Mouse (Mus musculus) forebrain, embryonic 11.5 days (tissue): ENCODE results near the gene Trpm1. TPM values are rescaled to one million over a fixed set of nuclear protein-coding genes. Genes with fewer than 3 reads are reported as not detected.

Source experiments
- ATAC-seq: fragments of 200-750 bp; cut with Nextera tagmentation; replicated peaks from 2 replicates; pipeline ENCODE4 v1.8.0; 2017; ENCODE audit warnings: moderate TSS enrichment; ENCODE audit not compliant: low FRiP score
- DNase-seq: peaks from one replicate; pipeline ENCODE4 v3.0.0-alpha.2; 2017; ENCODE audit warnings: low spot score
- H3K27ac ChIP-seq: fragments of 300-500 bp; sonication (generic); 2 replicates; pipeline ENCODE4 v1.5.1; 2014; ENCODE audit warnings: low read depth, low read length
- H3K27me3 ChIP-seq: fragments of 300-500 bp; sonication (generic); 2 replicates; pipeline ENCODE4 v1.6.1; 2014; ENCODE audit warnings: mild to moderate bottlenecking, low read length, mixed read lengths; ENCODE audit not compliant: control insufficient read depth, insufficient read depth
- H3K36me3 ChIP-seq: fragments of 300-500 bp; sonication (generic); 2 replicates; pipeline ENCODE4 v1.6.1; 2014; ENCODE audit warnings: mild to moderate bottlenecking, low read length, moderate library complexity, mixed read lengths; ENCODE audit not compliant: control insufficient read depth, insufficient read depth
- H3K4me1 ChIP-seq: fragments of 300-500 bp; sonication (generic); replicated peaks from 2 replicates; pipeline ENCODE4 v1.6.1; 2014; ENCODE audit warnings: low read length, mixed read lengths; ENCODE audit not compliant: control insufficient read depth, insufficient read depth
- H3K4me2 ChIP-seq: fragments of 300-500 bp; sonication (generic); 2 replicates; pipeline ENCODE4 v1.6.1; 2014; ENCODE audit warnings: low read depth, mild to moderate bottlenecking, low read length, moderate library complexity, mixed read lengths; ENCODE audit not compliant: severe bottlenecking
- H3K4me3 ChIP-seq: fragments of 300-500 bp; sonication (generic); 2 replicates; pipeline ENCODE4 v1.5.1; 2014; ENCODE audit warnings: low read depth, low read length
- H3K9ac ChIP-seq: fragments of 300-500 bp; sonication (generic); 2 replicates; pipeline ENCODE4 v1.6.1; 2014; ENCODE audit warnings: low read length
- H3K9me3 ChIP-seq: fragments of 300-500 bp; sonication (generic); 2 replicates; pipeline ENCODE4 v1.6.1; 2016; ENCODE audit warnings: low read length, mixed read lengths; ENCODE audit not compliant: control insufficient read depth
- WGBS: fragments of 180-500 bp; shearing (Covaris S2); extraction: QIAGEN DNeasy Blood & Tissue Kit; methylation state at CpG from one replicate; pipeline ENCODE4 v1.1.7; 2014; 5-methylcytosine and 5-hydroxymethylcytosine counted together
- polyA plus RNA-seq: library from polyadenylated mRNA; unstranded; fragments of >200 nt; fragmentation: Nextera tagmentation; extraction: Ambion mirVana; gene quantifications from 2 replicates; pipeline ENCODE4 v1.2.1, GENCODE M21; 2014

Trpm1 gene
- polyA plus RNA-seq, 1 experiment from 2014 or later, result 2.3 TPM

GRCm38 (mm10) chr7:64159612-64160591 lies 6.3 kb downstream of the Trpm1 start:
- no peak overlapping the region for H3K4me3 ChIP-seq
- no peak for DNase-seq
- no peaks in the 10 kb centered on the region for H3K36me3 ChIP-seq
- no peaks in the 10 kb centered on the region for H3K27me3 ChIP-seq
- no peak for ATAC-seq
- H3K4me1 ChIP-seq, result peaks cover 6% of the 10 kb centered on the region; the same call in 1 of the 2 replicates
- H3K4me2 ChIP-seq, result no peak overlapping the region
- H3K9ac ChIP-seq, result no peak overlapping the region
- WGBS, result 56% methylated on average over 7 of the region's 7 CpGs
- no peaks in the 10 kb centered on the region for H3K9me3 ChIP-seq
- H3K27ac ChIP-seq, result no peak overlapping the region

DNA sequence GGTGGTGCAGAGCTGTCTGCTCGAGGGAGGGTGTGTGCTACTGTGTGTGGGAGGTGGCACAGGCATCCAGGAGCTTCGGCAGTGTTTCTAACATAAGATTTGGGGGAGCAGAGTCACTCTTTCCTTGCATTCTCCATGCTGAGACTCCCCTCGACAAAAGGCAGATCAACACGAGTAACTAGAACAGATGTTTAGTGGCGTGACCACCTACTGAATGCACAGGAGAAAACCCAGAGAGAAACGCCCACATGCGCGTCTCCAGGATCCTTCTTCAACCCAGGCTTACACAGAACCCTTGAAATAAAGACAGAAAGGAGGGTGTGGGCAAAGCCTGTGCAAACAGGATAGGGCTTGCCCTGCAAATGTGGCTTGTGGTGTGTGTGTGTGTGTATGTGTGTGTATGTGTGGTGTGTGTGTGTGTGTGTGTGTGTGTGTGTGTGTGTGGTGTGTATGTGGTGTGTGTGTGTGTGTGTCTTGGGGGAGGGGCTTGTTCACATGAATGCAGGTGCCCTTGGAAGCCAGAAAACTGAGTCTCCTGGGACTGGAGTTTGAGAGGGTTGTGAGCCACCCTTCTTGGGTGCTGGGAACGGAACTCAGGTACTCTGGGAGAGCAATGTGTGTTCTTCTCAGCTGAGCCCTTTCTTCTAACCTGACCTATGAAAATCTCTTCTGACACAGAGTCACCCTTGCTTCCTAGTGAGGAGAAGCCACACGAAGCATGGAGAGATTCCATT lies 7.3 kb downstream of the Trpm1 start:
- Histone ChIP-seq H3K4me2 (no peak overlapping the region), H3K27me3 (no peaks in the 10 kb centered on the region), H3K27ac (no peak overlapping the region), H3K4me1 (peaks cover 3% of the 10 kb centered on the region; the same call in 1 of the 2 replicates), H3K36me3 (no peaks in the 10 kb centered on the region), H3K4me3 (no peak overlapping the region), H3K9ac (no peak overlapping the region), H3K9me3 (no peaks in the 10 kb centered on the region)
- 77% methylated on average over 10 of the region's 10 CpGs for WGBS
- no peak for DNase-seq
- ATAC-seq, result no peak

DNA sequence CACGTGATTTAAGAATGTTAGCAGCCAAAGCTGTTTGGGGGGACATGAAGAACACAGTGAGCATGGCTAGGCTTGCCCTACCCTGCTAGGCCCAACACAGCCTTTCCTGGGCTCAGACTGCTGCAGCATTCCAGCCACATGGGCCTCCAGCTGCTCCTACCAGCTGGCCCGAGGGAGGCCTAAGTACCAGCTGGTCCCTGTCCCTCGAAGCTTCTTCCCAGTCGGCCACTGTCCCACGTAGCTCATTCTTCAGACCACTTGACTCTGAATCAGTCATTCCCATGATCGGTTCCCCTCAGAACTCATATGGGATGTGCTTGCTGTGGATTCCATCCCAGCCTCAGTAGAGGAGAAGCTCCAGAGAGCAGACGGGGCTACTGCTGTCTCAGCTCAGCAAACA lies 8.4 kb downstream of the Trpm1 start:
- H3K9ac ChIP-seq, result no peak overlapping the region
- no peak for ATAC-seq
- no peaks in the 10 kb centered on the region for H3K36me3 ChIP-seq
- H3K27ac ChIP-seq, result no peak overlapping the region
- H3K9me3 ChIP-seq, result no peaks in the 10 kb centered on the region
- no peak overlapping the region for H3K4me2 ChIP-seq
- no peak overlapping the region for H3K4me3 ChIP-seq
- H3K4me1 ChIP-seq, result peaks cover 3% of the 10 kb centered on the region; the same call in 1 of the 2 replicates
- 72% methylated on average over 7 of the region's 7 CpGs for WGBS
- no peaks in the 10 kb centered on the region for H3K27me3 ChIP-seq
- no peak for DNase-seq

- DNase-seq, result no peak
- no peaks in the 10 kb centered on the region for H3K27me3 ChIP-seq
Observed at GRCm38 (mm10) chr7:64163086-64163485, 9.5 kb downstream of the Trpm1 start.

GRCm38 (mm10) chr7:64163890-64164289 lies 10.3 kb downstream of the Trpm1 start:
- Histone ChIP-seq H3K4me1 (peaks cover 3% of the 10 kb centered on the region; the same call in 1 of the 2 replicates), H3K36me3 (no peaks in the 10 kb centered on the region), H3K4me3 (no peak overlapping the region), H3K9me3 (no peaks in the 10 kb centered on the region), H3K9ac (no peak overlapping the region), H3K4me2 (no peak overlapping the region), H3K27ac (no peak overlapping the region), H3K27me3 (no peaks in the 10 kb centered on the region)
- ATAC-seq (no peak), DNase-seq (no peak)
- 85% methylated on average over 1 of the region's 1 CpGs for WGBS

More at GRCm38 (mm10) chr7:64163086-64163485, 9.5 kb downstream of the Trpm1 start:
- Histone ChIP-seq H3K4me1 (peaks cover 3% of the 10 kb centered on the region; the same call in 1 of the 2 replicates), H3K27ac (no peak overlapping the region), H3K9me3 (no peaks in the 10 kb centered on the region), H3K4me3 (no peak overlapping the region), H3K36me3 (no peaks in the 10 kb centered on the region), H3K9ac (no peak overlapping the region), H3K4me2 (no peak overlapping the region)
- WGBS, result 89% methylated on average over 3 of the region's 3 CpGs
- no peak for ATAC-seq

GRCm38 (mm10) chr7:64164997-64165396 lies 11.4 kb downstream of the Trpm1 start:
- Histone ChIP-seq H3K4me1 (no peaks in the 10 kb centered on the region), H3K4me2 (no peak overlapping the region), H3K27me3 (no peaks in the 10 kb centered on the region), H3K9me3 (no peaks in the 10 kb centered on the region), H3K27ac (no peak overlapping the region), H3K4me3 (no peak overlapping the region), H3K36me3 (no peaks in the 10 kb centered on the region), H3K9ac (no peak overlapping the region)
- ATAC-seq, result 0 out of 2 replicates have a peak, but pooled peaks have one; percentile 37
- 74% methylated on average over 3 of the region's 3 CpGs for WGBS
- DNase-seq, result no peak

GRCm38 (mm10) chr7:64166025-64166424 lies 12.4 kb downstream of the Trpm1 start:
- ATAC-seq, result no peak
- H3K27me3 ChIP-seq, result no peaks in the 10 kb centered on the region
- no peak overlapping the region for H3K9ac ChIP-seq
- no peak overlapping the region for H3K4me3 ChIP-seq
- DNase-seq, result no peak
- H3K4me1 ChIP-seq, result no peaks in the 10 kb centered on the region
- no peak overlapping the region for H3K4me2 ChIP-seq
- H3K9me3 ChIP-seq, result no peaks in the 10 kb centered on the region
- H3K36me3 ChIP-seq, result no peaks in the 10 kb centered on the region
- 56% methylated on average over 3 of the region's 3 CpGs for WGBS
- no peak overlapping the region for H3K27ac ChIP-seq

- no peak overlapping the region for H3K9ac ChIP-seq
- H3K4me1 ChIP-seq, result no peaks in the 10 kb centered on the region
- H3K4me2 ChIP-seq, result no peak overlapping the region
- no peaks in the 10 kb centered on the region for H3K27me3 ChIP-seq
- H3K27ac ChIP-seq, result no peak overlapping the region
- no peaks in the 10 kb centered on the region for H3K9me3 ChIP-seq
- DNase-seq, result no peak
- no peak overlapping the region for H3K4me3 ChIP-seq
- ATAC-seq, result no peak
- H3K36me3 ChIP-seq, result no peaks in the 10 kb centered on the region
Observed at GRCm38 (mm10) chr7:64166724-64167123, 13.1 kb downstream of the Trpm1 start.
